Mouse (Mus musculus) adrenal gland, postnatal 25 days (tissue): Measurements from ENCODE around the gene Sh3tc1. TPM values are rescaled to one million over a fixed set of nuclear protein-coding genes. Genes with fewer than 3 reads are reported as not detected.

ENCODE experiments used
- DNase-seq: peaks from one replicate; pipeline ENCODE4 v3.0.0; 2021; ENCODE audit warnings: mixed read lengths
- long read RNA-seq: library from polyadenylated mRNA; stranded (forward); transcript quantifications from one replicate; pipeline ENCODE4 v2.0.0, GENCODE M21; 2021
- total RNA-seq: library from RNA; stranded (reverse); gene quantifications from 2 replicates; pipeline ENCODE4 v1.2.3, GENCODE M21; 2021

Sh3tc1 gene
- 10.6 and 13.9 TPM in 2 replicates for total RNA-seq
- long read RNA-seq, full-length matches to known transcripts, result 15 of 24 reads
- long read RNA-seq, partial matches to known transcripts, result 6 of 24 reads
- long read RNA-seq, other reads (novel, unspliced or antisense), result 3 of 24 reads

GRCm38 (mm10) chr5:35739536-35740278, at the start of gene Sh3tc1:
Gene Sh3tc1, minus strand, starts transcription at chr5:35739987.
- peak; percentile 79 for DNase-seq

DNA sequence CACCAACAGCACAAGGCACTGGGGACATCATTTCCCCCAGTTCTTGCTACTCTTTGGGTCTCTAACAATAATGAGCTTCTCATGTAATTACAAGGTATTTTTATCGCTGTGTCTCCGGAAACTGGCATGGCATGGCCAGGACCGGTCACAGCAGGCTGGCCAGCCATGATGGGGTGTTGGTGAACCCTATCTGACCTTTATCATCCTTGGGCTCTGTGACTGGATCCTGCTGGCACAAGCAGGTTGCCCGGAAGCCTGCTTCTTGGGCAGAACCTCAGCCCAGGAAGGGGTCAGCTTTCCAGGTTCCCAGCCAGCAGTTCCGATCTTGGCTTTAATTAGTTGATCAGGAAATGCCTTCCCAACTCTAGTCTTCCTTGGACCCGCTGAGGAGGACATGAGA, 48.9 kb upstream of the Sh3tc1 start:
- DNase-seq, result no peak

DNA sequence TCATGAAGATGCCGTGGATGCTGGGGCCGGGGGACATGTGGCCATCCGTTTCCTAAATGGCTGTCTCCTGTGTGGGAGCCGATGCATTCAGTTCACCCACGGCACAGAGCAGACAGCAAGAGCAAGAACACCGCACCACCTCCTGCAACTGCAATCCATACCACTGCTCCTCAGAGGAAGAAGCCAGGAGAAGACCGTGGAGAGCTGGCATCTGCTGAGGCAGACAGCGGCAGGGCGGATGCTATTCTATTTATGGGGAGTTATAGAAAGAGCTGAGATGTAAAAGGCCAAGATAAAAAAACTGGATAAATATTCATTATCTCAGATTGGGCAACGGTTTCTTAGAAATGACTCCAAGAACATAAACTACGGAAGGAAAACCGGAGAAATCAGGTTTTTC, 48.1 kb upstream of the Sh3tc1 start:
- DNase-seq, result no peak

DNA sequence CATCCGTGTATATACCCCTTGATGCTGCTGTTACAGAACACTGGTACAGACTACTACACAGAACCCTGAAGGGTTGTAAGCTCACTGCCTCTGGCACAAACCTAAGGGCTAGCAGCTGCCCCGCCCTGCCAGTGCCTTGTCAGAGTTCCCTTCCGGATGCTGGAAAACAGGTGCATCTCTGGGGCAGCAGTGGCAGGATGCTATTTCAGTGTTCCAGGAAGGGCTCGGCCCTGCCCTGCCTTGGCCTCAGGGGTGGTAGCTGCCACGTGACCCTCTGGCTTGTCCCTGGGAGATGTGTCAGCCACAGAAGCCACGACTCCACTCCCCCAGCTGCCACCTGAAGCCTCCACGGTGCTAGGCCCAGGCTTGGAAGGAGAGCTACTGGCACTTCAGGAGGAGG, 46.1 kb upstream of the Sh3tc1 start:
- no peak for DNase-seq

DNA sequence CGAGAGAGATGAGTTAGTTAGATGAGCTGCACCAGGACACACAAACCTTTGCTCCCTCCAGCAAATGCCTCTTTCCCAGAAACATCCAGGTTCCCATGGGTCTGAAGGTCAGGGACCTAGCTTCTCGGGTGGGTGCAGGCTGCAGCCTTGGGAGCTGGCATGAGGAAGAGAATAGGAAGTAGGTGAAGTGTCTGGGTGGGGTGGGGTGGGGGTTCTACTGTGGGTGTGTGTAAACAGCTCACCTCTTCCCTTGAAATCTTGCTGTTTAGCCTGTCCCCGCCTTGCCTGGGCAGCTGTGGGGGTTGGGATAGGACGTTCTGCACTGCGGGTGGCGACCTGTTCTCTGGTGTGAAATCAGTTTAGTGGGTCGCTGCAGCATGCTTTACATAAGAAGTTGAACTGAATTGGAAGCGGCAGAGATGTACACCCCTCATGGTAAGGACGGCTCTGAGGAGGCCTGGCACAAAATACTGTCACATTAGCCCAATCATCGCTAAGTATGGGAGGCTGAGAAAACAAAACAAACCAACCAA, 42.9 kb upstream of the Sh3tc1 start:
- DNase-seq, result no peak

DNA sequence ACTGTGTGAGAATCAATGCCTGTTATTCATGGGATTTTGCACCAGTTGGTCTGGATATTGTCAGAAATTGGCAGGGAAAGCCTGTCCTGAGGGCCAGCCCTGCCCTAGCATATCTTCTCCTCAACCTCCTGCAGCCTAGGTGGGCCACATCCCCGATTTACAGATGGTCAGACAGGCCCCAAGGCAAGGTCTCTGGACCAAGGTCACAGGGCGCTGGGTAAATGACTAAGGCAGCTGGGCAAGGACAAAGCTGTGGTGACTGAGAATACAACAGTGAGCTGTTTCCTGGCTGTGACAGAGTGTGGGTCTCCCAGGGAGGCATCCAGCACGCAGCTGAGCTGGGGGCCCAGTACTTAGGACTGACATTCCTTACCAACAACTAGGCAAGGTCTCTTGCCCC, 41.3 kb upstream of the Sh3tc1 start:
- DNase-seq, result peak; percentile 32

- no peak for DNase-seq
Measured at GRCm38 (mm10) chr5:35774137-35774424, 34.3 kb upstream of the Sh3tc1 start.

DNA sequence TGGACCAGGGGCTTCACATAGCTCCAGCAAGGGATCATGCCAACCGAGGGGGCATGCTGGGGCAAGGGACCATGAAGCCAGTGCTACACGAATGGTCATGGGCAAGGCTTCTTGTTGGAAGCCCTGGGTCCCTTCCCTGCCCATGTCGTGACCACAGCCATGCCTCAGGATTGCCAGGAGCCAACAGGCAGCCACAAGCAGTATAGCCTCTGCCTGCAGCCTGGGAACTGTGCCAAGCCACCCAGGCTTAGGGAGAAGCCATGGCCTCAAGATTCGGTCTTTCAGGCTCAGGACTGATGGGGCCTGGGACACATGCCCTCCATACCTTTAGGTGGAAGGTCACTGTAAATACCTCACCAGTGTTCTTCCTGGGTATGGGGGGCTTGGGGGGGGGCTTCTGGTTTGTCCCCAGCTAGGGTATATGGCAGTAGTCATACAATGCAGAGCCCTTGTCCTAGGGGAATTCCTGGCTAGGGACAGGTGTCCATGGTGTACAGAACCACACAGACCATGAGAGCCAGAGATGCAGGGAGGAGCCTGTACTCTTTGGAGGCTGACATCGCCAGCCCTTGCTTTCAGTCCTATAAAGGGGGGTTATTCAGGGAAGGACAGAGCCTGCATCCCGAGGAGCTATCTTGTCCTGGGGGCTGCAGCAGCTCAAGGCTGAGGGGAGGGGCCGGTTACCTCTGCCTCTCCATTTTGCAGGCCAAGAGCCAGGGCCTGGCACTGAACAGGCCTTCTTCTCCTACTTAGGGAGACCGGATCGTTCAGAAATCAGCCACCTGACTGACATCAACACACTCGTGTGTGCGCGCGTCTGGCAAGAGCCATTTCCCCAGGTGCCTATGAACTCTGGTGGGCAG, 33.7 kb upstream of the Sh3tc1 start:
- peak; percentile 70 for DNase-seq

- DNase-seq, result peak; percentile 74
Measured at GRCm38 (mm10) chr5:35770891-35771663, 31.3 kb upstream of the Sh3tc1 start.

GRCm38 (mm10) chr5:35770246-35770645, 30.5 kb upstream of the Sh3tc1 start:
- DNase-seq, result no peak

- no peak for DNase-seq
Measured at GRCm38 (mm10) chr5:35768997-35769396, 29.2 kb upstream of the Sh3tc1 start.

DNA sequence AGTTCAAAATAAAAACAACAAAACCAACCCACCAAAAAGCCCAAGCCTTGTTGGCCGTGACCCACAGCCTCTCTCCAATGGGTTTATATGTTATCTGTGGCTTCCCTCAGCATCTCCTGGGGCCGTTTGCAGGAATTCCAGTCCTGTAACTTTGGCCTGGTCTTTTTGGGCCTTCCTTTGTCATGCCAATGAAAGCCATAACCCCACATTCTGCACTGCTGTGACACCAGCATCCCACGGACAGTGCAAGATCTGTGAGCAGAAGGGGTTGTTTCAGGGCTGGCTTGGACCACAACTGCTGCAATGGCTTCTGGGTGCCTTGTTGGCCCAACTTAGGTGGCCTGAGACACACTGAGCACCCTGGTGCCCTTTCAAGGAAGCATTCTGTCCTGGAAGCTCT, 28.7 kb upstream of the Sh3tc1 start:
- no peak for DNase-seq

DNA sequence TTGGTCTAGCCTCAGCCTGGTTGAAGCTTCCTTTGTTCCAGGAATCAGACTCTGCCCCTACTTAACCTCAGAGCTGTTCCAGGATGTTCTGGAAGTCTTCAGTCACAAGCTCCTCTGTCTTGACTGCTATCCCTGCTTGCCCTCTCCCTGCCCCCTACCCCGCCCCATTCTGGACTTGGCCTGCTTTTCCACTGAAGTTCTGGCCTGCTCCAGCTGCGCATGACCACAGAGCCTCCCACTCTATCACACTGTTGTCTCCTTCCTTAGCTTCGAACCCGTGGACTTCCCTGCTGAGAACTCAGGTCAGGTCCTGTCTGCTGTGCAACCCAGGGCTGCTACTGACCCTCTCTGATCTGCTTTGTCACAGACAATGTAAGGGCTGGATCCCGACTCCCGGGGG, 26.1 kb upstream of the Sh3tc1 start:
- no peak for DNase-seq

- no peak for DNase-seq
Measured at GRCm38 (mm10) chr5:35762850-35763249, 23.1 kb upstream of the Sh3tc1 start.

- peak; percentile 76 for DNase-seq
Measured at GRCm38 (mm10) chr5:35762388-35762787, 22.6 kb upstream of the Sh3tc1 start.

DNA sequence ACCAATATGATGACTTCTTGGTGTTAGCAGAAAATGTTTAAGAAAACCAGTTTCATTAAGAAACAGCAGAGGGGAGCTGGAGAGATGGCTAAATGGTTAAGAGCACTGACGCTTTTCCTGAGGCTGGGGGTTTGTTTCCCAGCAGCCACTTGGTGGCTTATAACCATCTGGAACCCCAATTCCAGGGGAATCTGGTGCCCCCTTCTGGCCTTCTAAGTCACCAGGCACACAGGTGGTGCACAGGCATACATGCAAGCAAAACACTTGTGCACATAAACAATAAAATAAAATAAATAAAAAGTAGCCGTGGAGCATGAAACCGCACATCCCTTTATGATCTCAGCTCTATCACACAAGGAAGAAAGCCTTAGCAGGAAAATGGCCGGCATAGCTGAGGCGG, 21.5 kb upstream of the Sh3tc1 start:
- no peak for DNase-seq

DNA sequence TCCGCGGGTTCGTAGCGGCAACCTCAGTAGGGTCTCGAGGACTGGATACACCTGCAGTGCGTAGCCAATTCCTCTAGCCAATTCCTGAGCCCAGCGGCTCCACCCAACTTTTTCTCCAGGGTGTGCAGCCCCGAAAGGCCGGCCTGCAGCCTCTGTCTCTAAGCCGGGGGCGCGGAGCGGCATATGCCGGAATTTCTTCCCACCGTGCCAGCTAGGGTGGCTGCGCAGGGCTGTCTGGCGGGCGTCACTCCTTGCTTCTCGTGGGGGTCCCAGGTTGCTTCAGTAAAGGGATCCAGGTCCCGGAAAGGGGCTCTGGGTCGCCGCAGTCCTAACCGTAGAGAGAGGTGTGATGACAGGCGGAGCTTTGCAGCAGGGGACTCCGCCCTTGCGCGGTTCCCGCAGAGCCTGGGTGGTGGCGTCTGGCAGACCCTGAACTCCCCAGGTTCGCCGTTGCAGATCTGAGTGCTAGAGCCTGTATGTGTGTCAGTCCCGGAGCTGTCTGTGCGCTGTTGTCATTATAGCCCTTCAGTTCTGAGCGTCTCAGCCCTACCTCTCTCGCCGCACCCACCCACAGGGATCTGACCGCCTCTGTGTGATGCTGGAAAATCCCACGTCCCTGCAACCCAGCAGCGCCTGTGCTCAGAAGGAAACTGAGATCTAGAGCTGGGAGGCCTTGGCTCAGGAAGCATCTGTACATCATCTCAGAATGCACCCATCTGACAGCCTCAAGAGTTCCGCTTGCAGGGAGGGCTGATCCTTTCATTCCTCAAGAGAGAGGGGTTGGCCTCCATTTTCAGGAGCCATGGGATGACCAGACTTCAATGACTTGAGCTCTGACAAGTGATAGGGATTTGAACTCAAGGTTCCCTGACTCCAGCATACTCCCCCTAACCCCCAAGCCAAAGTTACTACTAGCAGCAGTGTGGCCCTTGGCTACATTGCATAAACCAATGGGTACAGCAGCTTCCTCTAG, 18.6 kb upstream of the Sh3tc1 start:
- DNase-seq, result peak; percentile 34

DNA sequence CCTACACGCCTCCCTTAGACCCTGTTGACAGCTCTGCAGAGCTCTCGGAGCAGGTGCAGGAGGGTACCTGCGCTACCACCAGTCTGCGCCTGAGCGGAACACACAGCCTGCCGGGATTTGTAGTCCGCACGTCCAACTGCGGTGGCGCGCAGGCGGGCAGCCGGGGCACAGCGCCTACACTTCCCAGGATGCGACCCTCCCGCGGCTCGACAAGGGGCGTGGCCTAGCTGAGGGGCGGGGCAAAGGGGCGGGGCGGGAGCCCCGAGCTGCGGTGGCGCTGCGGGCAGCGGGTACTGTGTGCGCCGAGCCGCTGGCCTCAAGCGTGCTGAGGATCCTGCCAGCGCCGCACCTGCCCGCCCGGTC, 17.8 kb upstream of the Sh3tc1 start, which contains the start of gene Ablim2:
Gene Ablim2 (plus strand): TSS at position 242 of the 363 bp plus-strand sequence.
- peak; percentile 92 for DNase-seq

GRCm38 (mm10) chr5:35756997-35757638, 17.3 kb upstream of the Sh3tc1 start:
- no peak for DNase-seq

DNA sequence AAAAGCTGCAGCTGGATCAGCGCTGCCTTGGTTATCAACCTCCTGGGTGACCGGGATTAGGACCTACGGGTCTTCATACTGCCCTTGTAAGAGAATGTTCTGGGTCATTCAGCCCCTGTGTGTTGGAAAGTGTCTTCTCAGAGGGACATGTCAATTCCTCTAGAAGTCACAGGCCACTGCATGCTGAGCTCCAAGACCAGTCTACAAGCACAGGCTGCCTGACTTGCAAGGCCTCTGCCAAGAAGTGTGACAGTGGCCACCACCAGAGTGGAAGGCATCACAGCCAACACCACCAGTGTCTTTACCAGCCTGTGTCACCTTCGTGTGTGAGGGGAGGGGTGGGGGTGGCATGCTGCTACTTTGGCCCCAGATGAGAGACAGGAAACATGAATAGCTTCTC, 16.2 kb upstream of the Sh3tc1 start:
- DNase-seq, result no peak
